Mouse (Mus musculus) cerebellum, adult 2 months (tissue): ENCODE data around the gene Tmprss2.
A peak's percentile ranks its signal among the peaks of the same experiment; 100 is the strongest.

ENCODE experiments used
- CTCF ChIP-seq: fragments of 200-500 bp; IDR thresholded peaks from 2 replicates; pipeline ENCODE4 v1.5.1; 2011; ENCODE audit warnings: low read depth, mild to moderate bottlenecking, control low read depth, low read length, moderate library complexity, borderline replicate concordance; ENCODE audit not compliant: insufficient read depth
- POLR2A ChIP-seq: fragments of 200-500 bp; IDR thresholded peaks from 2 replicates; pipeline ENCODE4 v1.6.1; 2011; ENCODE audit warnings: low read length, control low read depth, borderline replicate concordance; ENCODE audit not compliant: insufficient read depth

DNA sequence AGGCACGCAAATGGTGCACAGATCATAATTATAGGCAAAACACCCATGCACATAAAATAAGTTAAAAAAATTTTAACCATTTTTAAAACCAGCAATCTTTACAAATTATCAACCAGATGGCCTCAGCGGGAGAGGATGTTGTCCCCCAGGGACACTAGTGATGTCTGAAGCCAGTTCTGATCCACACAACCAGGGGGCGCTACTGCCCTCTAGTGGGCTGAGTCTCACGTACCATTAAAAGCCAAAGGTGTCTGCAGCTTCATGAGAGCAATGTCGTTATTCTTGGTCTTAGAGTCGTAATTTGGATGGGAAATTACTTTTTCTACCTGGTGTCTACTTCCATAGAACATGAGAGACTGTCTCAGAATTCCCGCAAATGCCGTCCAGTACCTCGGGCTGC, 42.3 kb downstream of the Tmprss2 start:
- TF ChIP-seq CTCF (0 out of 2 replicates have a peak, but pooled peaks have one; percentile 15), POLR2A (no peak)
